Mouse (Mus musculus) midbrain, embryonic 16.5 days (tissue): Measurements from ENCODE around the gene Vgll4. TPM values are rescaled to one million over a fixed set of nuclear protein-coding genes. Genes with fewer than 3 reads are reported as not detected.

ENCODE experiments used
- ATAC-seq: fragments of 200-750 bp; cut with Nextera tagmentation; 2 replicates; pipeline ENCODE4 v1.8.0; 2017; ENCODE audit warnings: moderate TSS enrichment
- H3K27ac ChIP-seq: fragments of 300-500 bp; sonication (generic); 2 replicates; pipeline ENCODE4 v1.5.1; 2014; ENCODE audit warnings: mild to moderate bottlenecking, low read length, mixed read lengths
- H3K27me3 ChIP-seq: fragments of 300-500 bp; sonication (generic); 2 replicates; pipeline ENCODE4 v1.6.1; 2014; ENCODE audit warnings: low read depth, low read length, mixed read lengths; ENCODE audit not compliant: control insufficient read depth, insufficient read depth
- H3K36me3 ChIP-seq: fragments of 300-500 bp; sonication (generic); 2 replicates; pipeline ENCODE4 v1.6.1; 2014; ENCODE audit warnings: mild to moderate bottlenecking, low read length, moderate library complexity, mixed read lengths; ENCODE audit not compliant: control insufficient read depth, insufficient read depth
- H3K4me1 ChIP-seq: fragments of 300-500 bp; sonication (generic); 2 replicates; pipeline ENCODE4 v1.6.1; 2014; ENCODE audit warnings: mild to moderate bottlenecking, low read length, mixed read lengths; ENCODE audit not compliant: control insufficient read depth, insufficient read depth
- H3K4me2 ChIP-seq: fragments of 300-500 bp; sonication (generic); 2 replicates; pipeline ENCODE4 v1.6.1; 2014; ENCODE audit warnings: mild to moderate bottlenecking, low read length, mixed read lengths
- H3K4me3 ChIP-seq: fragments of 300-500 bp; sonication (generic); 2 replicates; pipeline ENCODE4 v1.5.1; 2014; ENCODE audit warnings: low read depth, mild to moderate bottlenecking, low read length, moderate library complexity, mixed read lengths
- H3K9ac ChIP-seq: fragments of 300-500 bp; sonication (generic); 2 replicates; pipeline ENCODE4 v1.6.1; 2014; ENCODE audit warnings: low read depth, low read length, mixed read lengths
- H3K9me3 ChIP-seq: fragments of 300-500 bp; sonication (generic); replicated peaks from 2 replicates; pipeline ENCODE4 v1.6.1; 2014; ENCODE audit warnings: mild to moderate bottlenecking, low read length, mixed read lengths; ENCODE audit not compliant: control insufficient read depth, poor library complexity, severe bottlenecking
- WGBS: fragments of 180-500 bp; shearing (Covaris S2); extraction: QIAGEN DNeasy Blood & Tissue Kit; methylation state at CpG from one replicate; pipeline ENCODE4 v1.1.7; 2014; 5-methylcytosine and 5-hydroxymethylcytosine counted together
- polyA plus RNA-seq: library from polyadenylated mRNA; unstranded; fragments of >200 nt; fragmentation: Nextera tagmentation; extraction: Ambion mirVana; gene quantifications from 2 replicates; pipeline ENCODE4 v1.2.1, GENCODE M21; 2015

The Vgll4 gene
- polyA plus RNA-seq, 1 experiment from 2014 or later, result 51.0 TPM

DNA sequence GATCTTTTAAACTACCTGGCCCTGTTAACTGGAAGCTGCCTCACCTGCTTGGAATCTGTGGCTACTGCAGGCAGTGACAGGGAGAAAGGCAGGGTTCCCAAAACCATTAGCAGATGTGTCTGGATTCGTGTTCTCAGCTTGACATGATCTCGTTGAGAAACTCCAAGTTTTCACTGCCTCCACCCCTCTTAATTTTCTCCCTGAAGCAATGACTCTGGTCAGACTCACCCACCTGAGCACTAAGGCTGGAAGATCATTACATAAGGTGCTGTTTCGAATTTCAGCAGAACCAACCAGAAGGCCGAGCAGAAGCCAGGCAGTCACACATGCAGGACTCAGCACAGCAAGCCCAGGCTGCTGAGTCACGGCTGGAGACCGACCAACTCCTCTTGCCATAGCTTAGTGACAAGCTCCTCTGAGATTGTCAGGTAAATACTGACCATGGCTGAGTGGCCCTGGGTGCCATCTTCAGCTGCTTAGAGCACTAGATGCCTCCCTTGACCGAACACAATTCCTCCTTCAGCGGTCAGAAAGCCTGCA, 35.6 kb upstream of the Vgll4 start:
- Histone ChIP-seq H3K9me3 (no peaks in the 10 kb centered on the region), H3K36me3 (peaks cover 2% of the 10 kb centered on the region; the same call in 1 of the 2 replicates), H3K27me3 (no peaks in the 10 kb centered on the region), H3K4me1 (peaks cover 6% of the 10 kb centered on the region), H3K4me2 (no peak overlapping the region), H3K9ac (no peak overlapping the region), H3K4me3 (no peak overlapping the region), H3K27ac (no peak overlapping the region)
- 88% methylated on average over 8 of the region's 8 CpGs for WGBS
- no peak for ATAC-seq

- no peak for ATAC-seq
- Histone ChIP-seq H3K4me2 (no peak overlapping the region), H3K9me3 (no peaks in the 10 kb centered on the region), H3K27me3 (no peaks in the 10 kb centered on the region), H3K27ac (no peak overlapping the region), H3K36me3 (no peaks in the 10 kb centered on the region), H3K9ac (no peak overlapping the region), H3K4me1 (peaks cover 6% of the 10 kb centered on the region), H3K4me3 (no peak overlapping the region)
- 82% methylated on average over 8 of the region's 8 CpGs for WGBS
Measured at GRCm38 (mm10) chr6:115004636-115005035, 34.8 kb upstream of the Vgll4 start.

GRCm38 (mm10) chr6:114998374-114999031, 28.7 kb upstream of the Vgll4 start:
- Histone ChIP-seq H3K9me3 (no peaks in the 10 kb centered on the region), H3K4me1 (no peaks in the 10 kb centered on the region)

DNA sequence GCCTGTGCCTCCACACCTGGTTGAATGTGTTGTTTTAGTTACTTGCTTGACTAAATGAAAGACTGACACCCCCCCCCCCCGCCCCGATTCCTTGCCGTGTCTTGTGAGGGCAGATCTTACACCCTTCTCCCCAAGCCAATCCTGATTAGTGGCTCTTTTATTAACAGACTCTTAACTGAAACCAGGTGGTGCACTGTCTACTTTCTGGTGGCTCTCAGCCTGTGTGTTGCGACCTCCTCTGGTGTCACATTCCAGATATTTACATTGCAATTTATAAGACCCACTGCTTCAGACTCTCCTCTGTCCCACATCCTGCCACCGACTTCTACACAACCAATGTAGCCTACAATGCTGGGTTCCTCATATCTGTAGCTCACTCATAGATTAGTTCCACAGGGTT, 27.7 kb upstream of the Vgll4 start:
- no peak overlapping the region for H3K4me2 ChIP-seq
- H3K9ac ChIP-seq, result no peak overlapping the region
- H3K27me3 ChIP-seq, result no peaks in the 10 kb centered on the region
- no peaks in the 10 kb centered on the region for H3K9me3 ChIP-seq
- 92% methylated on average over 5 of the region's 5 CpGs for WGBS
- no peak overlapping the region for H3K4me3 ChIP-seq
- no peak for ATAC-seq
- H3K27ac ChIP-seq, result no peak overlapping the region
- H3K4me1 ChIP-seq, result no peaks in the 10 kb centered on the region
- no peaks in the 10 kb centered on the region for H3K36me3 ChIP-seq

More at GRCm38 (mm10) chr6:114998374-114999031, 28.7 kb upstream of the Vgll4 start:
- Histone ChIP-seq H3K27me3 (no peaks in the 10 kb centered on the region), H3K36me3 (no peaks in the 10 kb centered on the region), H3K4me2 (no peak overlapping the region), H3K4me3 (no peak overlapping the region), H3K9ac (no peak overlapping the region), H3K27ac (no peak overlapping the region)
- no peak for ATAC-seq
- 87% methylated on average over 16 of the region's 16 CpGs for WGBS

DNA sequence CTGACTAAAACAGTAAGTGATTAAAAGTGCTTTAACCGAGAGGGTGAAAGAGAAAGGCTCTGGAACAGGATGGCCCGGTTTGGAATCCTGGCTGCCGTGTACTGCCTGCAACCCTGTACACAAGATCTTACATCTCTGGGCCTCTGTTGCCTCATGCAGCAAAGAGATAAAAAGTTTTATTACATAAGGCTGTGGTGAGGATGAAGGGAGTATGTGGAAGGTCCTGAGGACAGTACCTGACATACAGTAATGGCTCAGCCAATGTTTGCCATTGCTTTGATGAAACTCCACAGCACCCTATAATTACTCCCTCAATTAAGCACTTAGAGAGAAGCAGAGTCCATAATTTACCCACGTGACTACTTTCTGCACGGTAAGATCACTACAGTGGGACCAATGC, 27.1 kb upstream of the Vgll4 start:
- Histone ChIP-seq H3K27ac (no peak overlapping the region), H3K36me3 (no peaks in the 10 kb centered on the region), H3K4me2 (no peak overlapping the region), H3K4me3 (no peak overlapping the region), H3K9ac (no peak overlapping the region), H3K4me1 (no peaks in the 10 kb centered on the region), H3K27me3 (no peaks in the 10 kb centered on the region), H3K9me3 (no peaks in the 10 kb centered on the region)
- WGBS, result 88% methylated on average over 5 of the region's 5 CpGs
- ATAC-seq, result no peak

- Histone ChIP-seq H3K9ac (no peak overlapping the region), H3K27ac (no peak overlapping the region), H3K36me3 (no peaks in the 10 kb centered on the region), H3K4me3 (no peak overlapping the region), H3K27me3 (no peaks in the 10 kb centered on the region), H3K9me3 (no peaks in the 10 kb centered on the region), H3K4me2 (no peak overlapping the region), H3K4me1 (no peaks in the 10 kb centered on the region)
- 92% methylated on average over 5 of the region's 5 CpGs for WGBS
- no peak for ATAC-seq
Measured at GRCm38 (mm10) chr6:114994079-114994478, 24.3 kb upstream of the Vgll4 start.

DNA sequence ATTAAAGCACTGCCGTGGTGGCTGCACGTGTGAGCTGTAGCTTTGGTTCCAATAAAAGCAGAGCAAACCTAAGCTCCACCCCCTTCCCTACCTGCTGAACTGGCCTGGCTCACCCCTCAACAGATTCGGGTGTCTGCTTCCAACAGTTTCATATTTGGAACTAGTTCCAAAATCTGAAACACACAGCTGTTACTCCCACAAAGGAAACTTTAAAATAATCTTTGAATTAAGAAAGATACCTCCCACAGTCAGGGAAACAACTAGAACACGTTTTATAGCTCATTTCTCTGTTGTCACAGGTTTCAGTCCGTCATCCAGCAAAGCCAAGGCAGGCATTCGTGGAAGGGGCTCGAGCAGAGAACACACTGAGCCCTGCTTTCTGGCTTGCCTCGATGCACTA, 23.9 kb upstream of the Vgll4 start:
- no peak overlapping the region for H3K27ac ChIP-seq
- H3K27me3 ChIP-seq, result no peaks in the 10 kb centered on the region
- no peaks in the 10 kb centered on the region for H3K9me3 ChIP-seq
- H3K4me2 ChIP-seq, result no peak overlapping the region
- no peak overlapping the region for H3K9ac ChIP-seq
- no peak overlapping the region for H3K4me3 ChIP-seq
- ATAC-seq, result no peak
- H3K4me1 ChIP-seq, result no peaks in the 10 kb centered on the region
- H3K36me3 ChIP-seq, result no peaks in the 10 kb centered on the region
- 80% methylated on average over 8 of the region's 8 CpGs for WGBS

GRCm38 (mm10) chr6:114991909-114992308, 22.1 kb upstream of the Vgll4 start:
- H3K36me3 ChIP-seq, result no peaks in the 10 kb centered on the region
- H3K9me3 ChIP-seq, result no peaks in the 10 kb centered on the region
- ATAC-seq, result no peak
- no peaks in the 10 kb centered on the region for H3K4me1 ChIP-seq
- no peak overlapping the region for H3K9ac ChIP-seq
- no peak overlapping the region for H3K4me2 ChIP-seq
- no peaks in the 10 kb centered on the region for H3K27me3 ChIP-seq
- no peak overlapping the region for H3K27ac ChIP-seq
- H3K4me3 ChIP-seq, result no peak overlapping the region
- 91% methylated on average over 4 of the region's 4 CpGs for WGBS

GRCm38 (mm10) chr6:114988619-114988980, 18.8 kb upstream of the Vgll4 start:
- ATAC-seq, result no peak
- no peak overlapping the region for H3K4me2 ChIP-seq
- H3K9me3 ChIP-seq, result no peaks in the 10 kb centered on the region
- no peak overlapping the region for H3K4me3 ChIP-seq
- H3K27ac ChIP-seq, result no peak overlapping the region
- H3K4me1 ChIP-seq, result no peaks in the 10 kb centered on the region
- H3K27me3 ChIP-seq, result no peaks in the 10 kb centered on the region
- 64% methylated on average over 3 of the region's 3 CpGs for WGBS
- no peaks in the 10 kb centered on the region for H3K36me3 ChIP-seq
- H3K9ac ChIP-seq, result no peak overlapping the region
